Mouse (Mus musculus) induced T-regulatory cell, adult 2 months (primary cell): ENCODE data around the gene Gm4567.
"Not testable (repeated sequence)": the region's sequence is repeated elsewhere in the genome, so short reads cannot be mapped to it uniquely, and the experiment has no call there.

Source experiments
- DNase-seq: peaks from one replicate; pipeline ENCODE4 v3.0.0-alpha.2; 2012; ENCODE audit warnings: low read depth

Gm4567 gene

GRCm38 (mm10) chr7:22719610-22720009 is at the start of gene Gm4567:
Gm4567 (minus strand) TSS chr7:22719710.
- DNase-seq = not testable (repeated sequence)

- not testable (repeated sequence) for DNase-seq
These were observed 41.9 kb upstream of the Gm4567 start, which contains the start of gene Vmn1r157 for GRCm38 (mm10) chr7:22761397-22761796. Vmn1r157 (plus strand) TSS chr7:22761697.

- DNase-seq = not testable (repeated sequence)
These were observed 27.3 kb downstream of the Gm4567 start, which contains the start of gene Gm8693 for GRCm38 (mm10) chr7:22692217-22692616. Gm8693 (minus strand) TSS chr7:22692317.
